Mouse (Mus musculus) ES-E14 (cell line): ENCODE results near the gene Arhgap33. TPM values are rescaled to one million over a fixed set of nuclear protein-coding genes. Genes with fewer than 3 reads are reported as not detected.

Experiments
- DNase-seq: peaks from one replicate; pipeline ENCODE4 v3.0.0-alpha.2; 2013; ENCODE audit warnings: low read depth, low spot score
- H3K27ac ChIP-seq: 2 replicates; pipeline ENCODE4 v1.5.1; 2012; ENCODE audit warnings: low read depth, mild to moderate bottlenecking, low read length, moderate library complexity, mixed read lengths; ENCODE audit not compliant: poor library complexity, insufficient read depth, severe bottlenecking
- H3K36me3 ChIP-seq: 2 replicates; pipeline ENCODE4 v1.6.1; 2012; ENCODE audit warnings: mild to moderate bottlenecking, low read length, moderate library complexity, mixed read lengths; ENCODE audit not compliant: control insufficient read depth, poor library complexity, insufficient read depth, severe bottlenecking
- H3K4me1 ChIP-seq, 2 experiments: fragments of 150-350 bp in 1 of 2; sonication (generic) in 1 of 2; 2 replicates each; pipeline ENCODE4 v1.6.1; 2012; ENCODE audit warnings: low read length in 2 of 2, mild to moderate bottlenecking in 1 of 2, mixed read lengths in 1 of 2; ENCODE audit not compliant: control insufficient read depth in 2 of 2, insufficient read depth in 2 of 2, poor library complexity in 1 of 2
- H3K4me3 ChIP-seq, 2 experiments: fragments of 150-350 bp in 1 of 2; sonication (generic) in 1 of 2; 2 replicates each; pipeline ENCODE4 v1.5.1; 2012; ENCODE audit warnings: low read length in 2 of 2, low read depth in 1 of 2, mild to moderate bottlenecking in 1 of 2, mixed read lengths in 1 of 2; ENCODE audit not compliant: insufficient read depth in 1 of 2, poor library complexity in 1 of 2, severe bottlenecking in 1 of 2
- H3K9ac ChIP-seq: 2 replicates; pipeline ENCODE4 v1.6.1; 2012; ENCODE audit warnings: low read depth, mild to moderate bottlenecking, low read length, mixed read lengths; ENCODE audit not compliant: poor library complexity, insufficient read depth, severe bottlenecking
- H3K9me3 ChIP-seq: fragments of 150-350 bp; sonication (generic); 2 replicates; pipeline ENCODE4 v1.6.1; 2012; ENCODE audit warnings: low read depth, mild to moderate bottlenecking, low read length; ENCODE audit not compliant: control insufficient read depth, insufficient read depth
- CHD2 ChIP-seq: IDR thresholded peaks from 2 replicates; pipeline ENCODE4 v1.6.1; 2014; ENCODE audit warnings: mild to moderate bottlenecking, low read depth, low read length, inconsistent platforms
- HCFC1 ChIP-seq: IDR thresholded peaks from 2 replicates; pipeline ENCODE4 v1.6.1; 2012; ENCODE audit warnings: low read length, inconsistent platforms, borderline replicate concordance; ENCODE audit not compliant: insufficient read depth
- MAFK ChIP-seq: IDR thresholded peaks from 2 replicates; pipeline ENCODE4 v1.6.1; 2014; ENCODE audit warnings: mild to moderate bottlenecking, low read depth, low read length, inconsistent platforms; ENCODE audit not compliant: insufficient read depth
- ZC3H11A ChIP-seq: IDR thresholded peaks from 2 replicates; pipeline ENCODE4 v1.6.1; 2012; ENCODE audit warnings: low read depth, mild to moderate bottlenecking, inconsistent platforms, low read length, borderline replicate concordance
- ZNF384 ChIP-seq: IDR thresholded peaks from 2 replicates; pipeline ENCODE4 v1.6.1; 2012; ENCODE audit warnings: low read depth, low read length, inconsistent platforms
- in situ Hi-C, 2 experiments: fragments of 600-800 bp; cut with MboI; formaldehyde crosslinking; loops; one replicate each; pipeline ENCODE4 v1.15.1; 2025; ENCODE audit warnings: low sequenced_read_pairs in 2 of 2, inconsistent platforms in 1 of 2; ENCODE audit not compliant: unreplicated experiment in 2 of 2
- total RNA-seq: library from RNA; depleted of rRNA; stranded (reverse); fragments of 300-350 nt; gene quantifications from 2 replicates; pipeline ENCODE4 v1.2.3, GENCODE M21; 2012

The Arhgap33 gene
- total RNA-seq, 1 experiment: 1.0 TPM

DNA sequence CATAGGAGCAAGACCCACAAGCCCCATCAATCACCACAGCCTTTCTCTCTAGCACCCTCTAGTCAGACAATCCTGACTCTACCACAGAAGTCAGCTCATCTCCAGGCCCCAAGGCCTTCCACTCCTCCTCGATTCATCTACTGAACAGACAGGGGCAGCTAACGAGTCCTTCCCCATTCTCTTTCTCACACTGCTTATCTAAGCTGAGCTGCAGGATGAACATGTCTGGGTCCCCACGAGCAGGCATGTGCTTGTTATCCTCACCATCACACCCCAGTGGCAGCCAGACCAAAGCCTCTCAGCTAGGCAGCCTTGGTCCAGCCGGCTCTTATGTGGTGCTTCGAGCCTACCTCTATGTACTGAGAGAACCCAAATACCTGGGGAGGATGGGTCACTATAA, 37.5 kb upstream of the Arhgap33 start:
- TF ChIP-seq ZC3H11A (no peak), MAFK (no peak)
- Histone ChIP-seq H3K4me1 (peaks cover 0 to 3% of the 10 kb centered on the region in 2 experiments; a peak in 1 of 4 replicates), H3K9me3 (no peaks in the 10 kb centered on the region), H3K4me3 (no peak overlapping the region), H3K36me3 (peaks cover 86% of the 10 kb centered on the region), H3K9ac (no peak overlapping the region), H3K27ac (no peak overlapping the region)
- no peak for DNase-seq
- in situ Hi-C loops: no loop called here

- Histone ChIP-seq H3K4me1 (peaks cover 0 to 16% of the 10 kb centered on the region in 2 experiments; a peak in 1 of 4 replicates), H3K9me3 (no peaks in the 10 kb centered on the region), H3K9ac (no peak overlapping the region), H3K4me3 (no peak overlapping the region), H3K36me3 (peaks cover 40% of the 10 kb centered on the region), H3K27ac (no peak overlapping the region)
- in situ Hi-C loops: no loop called here
- DNase-seq: no peak
- TF ChIP-seq MAFK: no peak
- TF ChIP-seq ZC3H11A: no peak
- TF ChIP-seq ZNF384: no peak
- no peak for TF ChIP-seq HCFC1
- no peak for TF ChIP-seq CHD2
Measured at GRCm38 (mm10) chr7:30567555-30567954, 32.7 kb upstream of the Arhgap33 start.

- Histone ChIP-seq H3K27ac (no peak overlapping the region), H3K9ac (no peak overlapping the region), H3K4me3 (no peak overlapping the region), H3K9me3 (no peaks in the 10 kb centered on the region), H3K36me3 (peaks cover 30% of the 10 kb centered on the region), H3K4me1 (peaks cover 0 to 16% of the 10 kb centered on the region in 2 experiments; a peak in 1 of 4 replicates)
- TF ChIP-seq HCFC1 (no peak), ZC3H11A (no peak), MAFK (no peak), CHD2 (no peak), ZNF384 (no peak)
- in situ Hi-C loops: no loop called here
- no peak for DNase-seq
Measured at GRCm38 (mm10) chr7:30566033-30566432, 31.2 kb upstream of the Arhgap33 start.

DNA sequence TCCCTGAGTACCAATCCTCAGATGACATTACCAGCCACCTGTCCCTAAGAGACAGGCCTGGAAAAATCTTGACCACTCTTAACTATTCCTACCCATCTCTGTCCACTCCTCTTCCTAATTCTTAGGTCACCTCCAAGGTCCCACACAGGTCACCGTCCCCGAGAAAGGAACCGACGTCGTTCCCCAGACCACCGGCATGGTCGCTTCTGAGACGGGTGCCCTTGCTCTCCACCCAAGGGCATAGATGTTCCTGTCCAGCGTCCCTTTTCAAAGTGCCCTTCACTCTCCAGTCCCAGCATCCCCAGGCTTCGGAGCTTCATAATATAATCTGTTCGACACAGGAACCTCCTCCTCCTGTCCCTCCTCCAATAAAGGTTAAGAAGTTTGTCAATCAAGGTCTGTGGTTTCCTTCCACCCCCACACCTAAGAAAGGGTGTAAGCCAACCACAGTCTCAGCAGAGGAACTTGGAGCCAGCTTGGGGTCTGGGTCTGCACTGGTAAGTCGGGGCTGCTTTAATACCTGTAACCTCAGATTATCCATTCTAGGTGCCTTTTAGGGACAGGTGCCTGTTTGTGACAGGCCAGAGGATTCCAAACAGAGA, 30.2 kb upstream of the Arhgap33 start, which contains the start of gene Igflr1:
Gene Igflr1, plus strand, starts transcription at position 458 of the 602 bp plus-strand sequence.
- no peak within 1 kb of the TSS for H3K4me3 ChIP-seq
- TF ChIP-seq ZNF384: no peak
- TF ChIP-seq CHD2: no peak
- no peak for TF ChIP-seq MAFK
- no peak for TF ChIP-seq HCFC1
- no peak for TF ChIP-seq ZC3H11A
- DNase-seq: no peak
- H3K4me1 ChIP-seq: peaks cover 1 to 19% of the 10 kb centered on the region in 2 experiments; a peak in 2 of 4 replicates
- no peaks in the 10 kb centered on the region for H3K9me3 ChIP-seq
- peaks cover 22% of the 10 kb centered on the region for H3K36me3 ChIP-seq
- no peak within 1 kb of the TSS for H3K27ac ChIP-seq
- H3K9ac ChIP-seq: peak within 1 kb of the TSS; percentile 20; the same call in 1 of the 2 replicates
- in situ Hi-C loops: no loop called here

GRCm38 (mm10) chr7:30563906-30564280, 29.0 kb upstream of the Arhgap33 start:
- H3K9me3 ChIP-seq: no peaks in the 10 kb centered on the region
- H3K4me3 ChIP-seq: peak overlapping the region; percentile 97 to 99
- peaks cover 10% of the 10 kb centered on the region for H3K36me3 ChIP-seq
- in situ Hi-C loops: no loop called here
- H3K4me1 ChIP-seq: peaks cover 4 to 19% of the 10 kb centered on the region in 2 experiments; a peak in 2 of 4 replicates
- H3K9ac ChIP-seq: peak overlapping the region; percentile 20; the same call in 1 of the 2 replicates
- no peak for DNase-seq
- no peak overlapping the region for H3K27ac ChIP-seq
- TF ChIP-seq HCFC1 (no peak), ZNF384 (no peak), CHD2 (no peak), MAFK (no peak), ZC3H11A (no peak)
